Mouse (Mus musculus) cerebellum, adult 18-20 months (tissue): ENCODE results near the gene Lnpep.
"Not testable (repeated sequence)": the region's sequence is repeated elsewhere in the genome, so short reads cannot be mapped to it uniquely, and the experiment has no call there.

ENCODE experiments used
- DNase-seq, 2 experiments: peaks; one replicate each; pipeline ENCODE4 v3.0.0; 2021

Gene Lnpep

GRCm38 (mm10) chr17:17624957-17625586 is at the start of gene Lnpep:
TSS of gene Lnpep (minus strand) at chr17:17625050.
- DNase-seq, result peak; percentile 95 to 98

- no peak for DNase-seq
Observed at GRCm38 (mm10) chr17:17655829-17656176, 31.0 kb upstream of the Lnpep start.

- DNase-seq, result no peak
Observed at GRCm38 (mm10) chr17:17654997-17655828, 30.4 kb upstream of the Lnpep start.

DNA sequence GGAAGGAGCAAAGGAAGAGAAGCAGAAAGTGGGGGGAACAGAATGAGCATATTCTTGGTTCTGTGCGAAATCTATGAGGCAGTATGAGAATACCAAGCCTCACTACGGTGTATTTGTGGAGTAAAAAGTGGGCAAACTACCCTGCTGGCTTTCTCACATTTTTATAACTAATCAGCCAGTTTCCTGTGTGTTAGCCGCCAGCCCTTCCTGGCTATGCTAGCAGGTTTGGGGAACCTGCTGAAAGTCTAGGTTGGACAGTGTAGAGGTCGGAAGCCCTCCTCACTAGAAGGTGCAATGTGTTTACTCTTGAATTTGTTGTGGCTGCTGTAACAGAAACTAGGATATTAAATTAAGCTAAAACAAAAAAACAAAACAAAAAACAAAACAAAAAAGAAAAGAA is 27.7 kb upstream of the Lnpep start:
- no peak for DNase-seq

DNA sequence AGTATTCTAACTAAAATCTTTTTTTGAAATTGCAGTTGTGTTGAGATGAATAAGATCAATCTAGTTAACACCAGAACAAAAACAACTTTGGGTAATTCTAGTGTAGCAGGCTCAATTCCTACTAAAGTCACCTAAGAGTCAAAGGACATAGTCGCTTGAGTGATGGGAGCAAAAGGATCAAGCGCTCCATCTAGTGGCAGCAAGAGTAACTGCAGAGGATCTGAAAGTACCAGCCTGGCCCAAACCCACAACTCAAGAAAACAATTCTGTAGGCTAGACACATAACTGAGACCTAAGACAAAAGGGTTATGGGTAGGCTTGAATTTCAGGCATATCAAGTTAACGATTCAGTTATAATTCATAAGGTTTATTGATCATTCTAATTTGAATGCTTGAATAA is 20.9 kb upstream of the Lnpep start:
- DNase-seq, result peak; percentile 63 to 77

GRCm38 (mm10) chr17:17637387-17637786 is 12.5 kb upstream of the Lnpep start:
- DNase-seq, result no peak

GRCm38 (mm10) chr17:17636147-17636546 is 11.3 kb upstream of the Lnpep start:
- no peak for DNase-seq

DNA sequence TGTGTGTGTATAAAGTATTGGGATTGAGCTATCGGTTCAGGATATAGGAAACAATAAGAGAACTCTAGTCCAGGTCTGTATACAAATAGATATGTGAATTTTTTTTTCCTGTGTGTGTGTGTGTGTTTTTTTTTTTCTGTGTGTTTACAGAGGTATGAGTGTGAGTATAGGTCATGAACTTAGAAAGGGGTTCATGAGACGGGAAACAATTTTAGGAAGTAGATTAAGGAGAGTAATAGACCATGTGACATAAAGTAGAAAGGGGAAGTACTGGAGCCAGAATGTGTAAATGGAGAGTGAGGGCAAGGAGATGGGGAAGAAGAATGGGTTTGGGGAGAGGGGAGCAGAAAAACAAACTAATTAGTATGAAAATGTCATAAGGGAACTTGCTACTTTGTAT is 9.2 kb upstream of the Lnpep start:
- DNase-seq, result no peak

DNA sequence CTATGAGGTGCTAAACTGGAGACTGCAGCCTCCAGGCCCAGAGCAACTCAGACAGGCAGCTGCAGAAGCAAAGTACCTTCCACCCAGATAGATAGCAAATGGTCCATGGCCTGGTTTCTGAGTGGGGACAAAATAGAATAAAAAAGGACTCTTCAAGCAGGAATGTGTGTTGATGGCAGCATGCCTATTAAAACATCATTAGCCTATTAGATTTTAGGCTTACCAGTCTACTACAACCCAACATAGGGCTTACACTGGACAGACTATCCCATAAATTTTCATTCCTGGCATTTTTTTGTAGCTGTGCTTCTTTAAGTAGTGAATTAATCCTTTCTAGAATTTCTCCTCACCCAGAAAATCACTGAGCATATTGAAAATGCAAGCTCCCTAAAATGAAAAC is 7.1 kb upstream of the Lnpep start:
- no peak for DNase-seq

GRCm38 (mm10) chr17:17628237-17628879 is 3.5 kb upstream of the Lnpep start:
- DNase-seq, result not testable (repeated sequence)

DNA sequence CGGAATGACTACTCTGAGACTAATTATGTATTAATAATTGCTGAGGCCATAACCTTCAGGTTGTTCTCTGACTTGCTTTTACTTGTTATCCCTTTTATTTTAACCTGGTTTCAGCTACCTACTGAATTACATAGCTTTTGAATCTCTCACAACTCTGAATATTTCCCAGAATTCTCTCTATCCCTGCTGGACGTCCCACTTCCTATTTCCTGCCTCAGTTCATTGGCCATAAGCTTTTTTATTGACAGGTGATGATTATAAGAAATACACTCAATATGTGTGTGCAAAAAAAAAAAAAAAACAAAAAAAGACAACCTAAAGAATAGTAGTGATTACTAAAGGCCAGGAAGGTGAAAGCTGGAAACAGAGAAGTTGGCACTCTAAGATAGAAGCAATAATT is 2.7 kb upstream of the Lnpep start:
- no peak for DNase-seq

GRCm38 (mm10) chr17:17625887-17626679 is 1.2 kb upstream of the Lnpep start:
- DNase-seq, result no peak

- peak; percentile 92 to 93 for DNase-seq
Observed at GRCm38 (mm10) chr17:17624421-17624956, 361 bp downstream of the Lnpep start.

- DNase-seq, result peak; percentile 70 to 76
Observed at GRCm38 (mm10) chr17:17623890-17624420, 895 bp downstream of the Lnpep start.

DNA sequence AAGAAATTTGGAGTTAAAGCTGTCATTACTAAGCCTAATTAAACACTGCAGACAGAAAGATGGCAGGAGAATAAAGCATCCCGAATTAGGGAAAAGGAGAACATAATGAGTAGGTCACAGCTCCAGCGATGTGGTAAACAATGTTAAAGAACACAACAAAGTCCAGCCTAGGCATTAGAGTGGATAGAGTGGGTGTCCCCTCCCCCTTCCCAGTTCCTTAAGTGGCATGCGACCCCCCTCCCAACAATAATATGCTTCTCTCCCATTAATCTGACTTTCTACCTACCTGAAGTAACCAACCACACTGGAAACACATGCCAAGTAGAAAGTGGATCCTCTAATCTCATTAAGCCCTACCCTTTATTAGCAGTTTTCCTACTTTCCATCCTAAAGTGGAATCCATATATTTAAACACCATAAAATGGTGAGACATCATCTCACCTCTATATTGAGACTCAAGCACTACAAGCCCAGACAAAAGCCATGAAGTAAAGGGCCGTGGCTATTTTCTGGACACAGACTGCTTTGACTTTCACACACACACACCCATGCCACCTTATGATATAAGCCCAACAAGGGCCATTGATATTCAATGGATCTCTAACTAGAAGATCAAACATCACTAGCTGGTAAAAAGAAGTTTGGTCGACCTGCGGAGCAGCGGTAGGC is 1.5 kb downstream of the Lnpep start:
- DNase-seq, result no peak

GRCm38 (mm10) chr17:17622576-17622975 is 2.3 kb downstream of the Lnpep start:
- DNase-seq, result no peak

DNA sequence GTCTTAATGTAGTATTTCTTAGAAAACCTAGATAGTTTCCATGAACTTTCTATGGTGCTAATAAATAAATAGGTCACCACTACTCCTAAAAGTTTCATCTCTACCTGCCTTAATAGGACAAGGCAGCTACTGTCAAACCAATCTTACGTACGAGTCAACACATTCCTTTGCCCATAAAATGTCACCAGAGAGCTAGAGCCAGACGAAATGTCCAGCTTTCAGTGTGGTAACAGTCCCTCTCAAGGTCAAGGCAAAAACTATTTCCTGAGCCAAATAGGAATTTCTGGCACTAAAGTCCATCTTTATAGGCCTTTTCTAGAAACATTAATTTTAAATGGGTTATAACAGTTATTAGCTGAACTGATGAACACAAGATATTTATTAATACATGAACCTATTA is 3.3 kb downstream of the Lnpep start:
- DNase-seq, result no peak

- DNase-seq, result no peak
Observed at GRCm38 (mm10) chr17:17618463-17618862, 6.4 kb downstream of the Lnpep start.

- DNase-seq, result peak in 1 of 2 experiments; percentile 28
Observed at GRCm38 (mm10) chr17:17617440-17618204, 7.2 kb downstream of the Lnpep start.

GRCm38 (mm10) chr17:17612336-17612735 is 12.5 kb downstream of the Lnpep start:
- no peak for DNase-seq

- DNase-seq, result no peak
Observed at GRCm38 (mm10) chr17:17609523-17609922, 15.3 kb downstream of the Lnpep start.
